Mouse (Mus musculus): ENCODE measurements around the gene Knstrn. TPM values are rescaled to one million over a fixed set of nuclear protein-coding genes. Genes with fewer than 3 reads are reported as not detected.

The Knstrn gene
- total and polyA plus RNA-seq, 3 experiments, result 80.6 to 138 (median 132) TPM

DNA sequence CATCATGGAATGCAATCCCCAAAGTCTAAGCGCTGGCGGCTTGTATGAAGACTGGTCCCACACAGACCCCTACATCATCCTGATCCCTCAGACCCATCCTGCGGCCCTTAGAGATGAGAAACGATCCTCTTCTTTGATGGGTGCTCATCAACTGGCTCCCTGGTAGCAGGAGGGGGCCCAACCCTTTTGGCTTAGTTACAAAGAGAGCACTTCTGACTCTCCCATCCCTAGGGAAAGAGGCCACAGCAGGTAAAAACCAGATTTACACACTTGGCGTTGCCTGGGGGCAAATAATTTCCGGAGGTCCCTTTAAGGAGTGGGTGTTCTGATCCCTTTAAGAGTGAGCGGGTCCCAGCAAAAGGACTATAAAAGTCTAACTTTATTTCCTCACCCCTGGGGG lies 83.6 kb downstream of the Knstrn start:
- H3K79me2 ChIP-seq (ENCODE audit: control insufficient read depth, insufficient read depth, low read length, poor library complexity), result peaks cover 11% of the 10 kb centered on the region

DNA sequence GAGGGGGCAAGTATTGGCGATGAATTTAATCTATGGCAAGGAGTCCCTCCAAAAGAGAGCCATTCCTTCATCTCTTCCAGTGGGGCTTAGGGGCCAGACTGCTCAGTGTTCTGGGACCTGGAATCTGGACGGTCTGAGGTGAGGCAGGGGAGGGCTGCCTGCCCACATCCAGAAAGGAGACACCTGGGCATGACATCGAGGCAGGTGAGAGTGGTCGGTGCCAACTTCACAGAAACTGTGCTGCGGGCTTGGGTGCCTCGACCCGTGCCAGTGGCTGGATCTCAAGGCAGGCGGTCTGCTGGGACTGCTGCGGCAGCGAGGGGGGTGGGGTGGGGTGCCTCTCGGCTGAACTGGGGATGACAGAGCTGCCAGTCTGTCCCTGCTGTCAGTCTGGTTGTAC lies 84.0 kb downstream of the Knstrn start:
- Histone ChIP-seq H3K27me3 (ENCODE audit: control insufficient read depth in 1 of 2, insufficient read depth in 2 of 2, low read length in 2 of 2) (no peaks in the 10 kb centered on the region; a peak in 1 of 4 replicates), H3K4me1 (ENCODE audit: control insufficient read depth in 1 of 2, insufficient read depth in 2 of 2, low read length in 2 of 2) (peaks cover 0 to 9% of the 10 kb centered on the region in 2 experiments; a peak in 2 of 4 replicates), H3K4me3 (ENCODE audit: control insufficient read depth in 1 of 2, insufficient read depth in 1 of 2, low read depth in 2 of 2, low read length in 2 of 2) (no peak overlapping the region), H3K9me3 (replicated peaks; ENCODE audit: insufficient read depth, low read length) (no peaks in the 10 kb centered on the region), H3K36me3 (ENCODE audit: control insufficient read depth in 1 of 2, insufficient read depth in 2 of 2, low read length in 2 of 2) (no peaks in the 10 kb centered on the region), H3K27ac (ENCODE audit: control insufficient read depth, low read depth, low read length) (no peak overlapping the region), H3K9ac (ENCODE audit: control insufficient read depth, low read depth, low read length, poor library complexity, severe bottlenecking) (no peak overlapping the region), H3K79me2 (ENCODE audit: control insufficient read depth, insufficient read depth, low read length, poor library complexity) (peaks cover 15% of the 10 kb centered on the region)
- TF ChIP-seq ETS1 (IDR thresholded peaks at IDR 0.05; ENCODE audit: low read depth, low read length) (no peak), CHD2 (IDR thresholded peaks at IDR 0.05; ENCODE audit: low read length) (no peak), MXI1 (IDR thresholded peaks at IDR 0.05; ENCODE audit: low read depth, low read length) (no peak), ELF1 (IDR thresholded peaks at IDR 0.05; ENCODE audit: low read depth, low read length) (no peak)
- DNase-seq (ENCODE audit: low read depth, low spot score), result no peak

More for the DNA sequence above, 83.6 kb downstream of the Knstrn start:
- no peak overlapping the region for H3K4me3 ChIP-seq (ENCODE audit: control insufficient read depth in 1 of 2, insufficient read depth in 1 of 2, low read depth in 2 of 2, low read length in 2 of 2)
- no peak overlapping the region for H3K27ac ChIP-seq (ENCODE audit: control insufficient read depth, low read depth, low read length)
- no peaks in the 10 kb centered on the region for H3K9me3 ChIP-seq (replicated peaks; ENCODE audit: insufficient read depth, low read length)
- no peaks in the 10 kb centered on the region; a peak in 1 of 4 replicates for H3K27me3 ChIP-seq (ENCODE audit: control insufficient read depth in 1 of 2, insufficient read depth in 2 of 2, low read length in 2 of 2)
- H3K36me3 ChIP-seq (ENCODE audit: control insufficient read depth in 1 of 2, insufficient read depth in 2 of 2, low read length in 2 of 2), result no peaks in the 10 kb centered on the region
- peaks cover 0 to 12% of the 10 kb centered on the region in 2 experiments; a peak in 2 of 4 replicates for H3K4me1 ChIP-seq (ENCODE audit: control insufficient read depth in 1 of 2, insufficient read depth in 2 of 2, low read length in 2 of 2)
- no peak overlapping the region for H3K9ac ChIP-seq (ENCODE audit: control insufficient read depth, low read depth, low read length, poor library complexity, severe bottlenecking)
- no peak for DNase-seq (ENCODE audit: low read depth, low spot score)
- TF ChIP-seq GABPA (IDR thresholded peaks at IDR 0.05; ENCODE audit: low read depth, low read length) (no peak), ZC3H11A (IDR thresholded peaks at IDR 0.05; ENCODE audit: low read depth, low read length) (no peak), KAT2A (conservative IDR thresholded peaks at IDR 0.05; ENCODE audit: low read depth, low read length) (no peak), POLR2AphosphoS5 (IDR thresholded peaks at IDR 0.05; ENCODE audit: borderline replicate concordance, low read depth, low read length) (no peak), JUND (IDR thresholded peaks at IDR 0.05; ENCODE audit: low read depth, low read length) (no peak), ZKSCAN1 (IDR thresholded peaks at IDR 0.05; ENCODE audit: low read depth, low read length) (no peak), BHLHE40 (IDR thresholded peaks at IDR 0.05; ENCODE audit: borderline replicate concordance, low read depth, low read length) (no peak), MXI1 (IDR thresholded peaks at IDR 0.05; ENCODE audit: low read depth, low read length) (no peak), EP300 (IDR thresholded peaks at IDR 0.05; ENCODE audit: low read depth in 1 of 2, low read length in 2 of 2) (no peak), TAL1 (IDR thresholded peaks at IDR 0.05; ENCODE audit: low read length) (no peak), ELF1 (IDR thresholded peaks at IDR 0.05; ENCODE audit: low read depth, low read length) (no peak), USF2 (IDR thresholded peaks at IDR 0.05; ENCODE audit: borderline replicate concordance in 1 of 2, insufficient read depth in 1 of 2, low read depth in 1 of 2, low read length in 2 of 2) (no peak), CHD2 (IDR thresholded peaks at IDR 0.05; ENCODE audit: low read length) (no peak), TBP (IDR thresholded peaks at IDR 0.05; ENCODE audit: low read depth, low read length) (no peak), MYB (IDR thresholded peaks at IDR 0.05; ENCODE audit: low read depth, low read length) (no peak), MEF2A (IDR thresholded peaks at IDR 0.05; ENCODE audit: extremely low read depth, insufficient replicate concordance, low read depth, low read length, poor library complexity, severe bottlenecking) (no peak), SMC3 (IDR thresholded peaks at IDR 0.05; ENCODE audit: low read depth, low read length) (no peak), ETS1 (IDR thresholded peaks at IDR 0.05; ENCODE audit: low read depth, low read length) (no peak), CTCF (IDR thresholded peaks at IDR 0.05 in 2 of 3, conservative IDR thresholded peaks at IDR 0.05 in 1 of 3; ENCODE audit: control insufficient read depth in 1 of 3, insufficient read depth in 1 of 3, low read depth in 2 of 3, low read length in 3 of 3, poor library complexity in 1 of 3, severe bottlenecking in 1 of 3) (no peak), GATA1 (IDR thresholded peaks at IDR 0.05; ENCODE audit: low read depth, low read length) (no peak)

All from MEL (cell line).